Mouse (Mus musculus) cerebellum, postnatal 4 days (tissue): ENCODE measurements around the gene Ubr1.
"Not testable (repeated sequence)": the region's sequence is repeated elsewhere in the genome, so short reads cannot be mapped to it uniquely, and the experiment has no call there.

Experiments
- DNase-seq, 2 experiments: peaks; one replicate each; pipeline ENCODE4 v3.0.0; 2022; ENCODE audit warnings: low spot score in 2 of 2, mixed read lengths in 1 of 2

Ubr1 gene

DNA sequence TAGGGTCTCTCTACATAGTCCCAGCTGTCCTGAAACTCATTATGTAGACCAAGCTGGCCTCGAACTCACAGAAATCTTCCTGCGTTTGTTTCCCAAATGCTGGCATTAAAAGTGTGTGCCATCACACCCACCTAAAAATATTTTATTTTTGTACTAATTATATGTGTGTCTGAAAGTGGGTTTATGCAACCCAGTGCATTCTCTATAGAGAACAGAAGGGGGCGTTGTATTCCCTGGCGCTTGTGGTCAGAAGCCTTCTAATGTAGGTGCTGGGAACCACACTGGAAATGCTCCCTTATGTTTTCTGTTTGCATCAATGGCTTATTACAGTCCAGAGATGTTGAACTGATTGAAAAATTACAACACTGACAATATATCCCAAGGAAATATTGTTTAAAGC, 5.8 kb upstream of the Ubr1 start:
- DNase-seq: no peak

DNA sequence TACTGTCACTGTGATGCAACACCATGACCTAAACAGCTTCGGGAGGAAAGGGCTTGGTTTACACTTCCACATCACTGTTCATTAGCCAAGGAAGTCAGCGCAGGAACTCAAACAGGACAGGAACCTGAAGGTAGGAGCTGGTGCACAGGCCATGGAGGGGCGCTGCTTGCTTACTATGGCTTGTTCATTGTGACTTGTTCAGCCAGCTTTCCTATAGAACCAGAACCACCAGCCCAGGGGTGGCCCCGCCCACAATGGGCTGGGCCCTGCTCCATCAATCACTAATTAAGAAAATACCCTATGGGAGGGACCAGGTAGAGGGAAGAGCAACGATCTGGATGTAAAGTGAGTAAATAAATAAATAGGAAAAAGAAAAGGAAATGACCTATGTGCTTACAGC, 2.4 kb upstream of the Ubr1 start:
- DNase-seq: no peak

DNA sequence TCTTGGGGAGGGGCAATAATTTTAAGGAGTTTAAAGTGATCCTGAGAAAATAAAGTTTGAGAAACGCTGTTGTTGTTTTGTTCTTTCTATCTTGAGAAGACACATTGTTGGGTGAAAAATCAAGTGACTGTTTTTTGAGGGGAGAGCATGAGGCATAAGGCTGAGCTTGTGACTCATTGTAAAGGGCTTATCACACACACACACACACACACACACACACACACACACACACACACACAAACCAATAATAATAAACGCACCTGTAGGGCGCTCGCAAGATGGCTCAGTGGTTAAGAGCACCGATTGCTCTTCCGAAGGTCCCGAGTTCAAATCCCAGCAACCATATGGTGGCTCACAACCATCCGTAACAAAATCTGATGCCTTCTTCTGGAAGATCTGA, 1.7 kb upstream of the Ubr1 start:
- DNase-seq: not testable (repeated sequence)

DNA sequence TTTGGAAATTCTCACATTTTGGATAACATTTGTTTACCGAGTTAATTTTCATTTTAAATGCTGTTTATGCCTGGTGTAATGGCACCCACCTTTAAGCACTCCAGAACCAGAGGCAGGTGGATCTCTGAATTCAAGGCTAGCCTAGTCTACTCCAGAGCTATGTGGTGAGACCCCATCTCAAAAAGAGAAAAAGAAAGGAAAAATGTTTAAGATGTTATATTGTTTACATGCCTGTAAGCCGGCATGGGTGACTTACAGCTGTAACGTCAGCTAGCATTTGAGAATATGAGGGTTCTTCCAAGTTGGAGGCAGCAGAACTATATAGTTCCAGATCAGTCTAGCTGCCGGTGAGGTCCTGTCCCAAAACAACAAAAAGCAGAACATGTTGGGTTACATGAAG, 1.3 kb upstream of the Ubr1 start:
- DNase-seq: no peak

DNA sequence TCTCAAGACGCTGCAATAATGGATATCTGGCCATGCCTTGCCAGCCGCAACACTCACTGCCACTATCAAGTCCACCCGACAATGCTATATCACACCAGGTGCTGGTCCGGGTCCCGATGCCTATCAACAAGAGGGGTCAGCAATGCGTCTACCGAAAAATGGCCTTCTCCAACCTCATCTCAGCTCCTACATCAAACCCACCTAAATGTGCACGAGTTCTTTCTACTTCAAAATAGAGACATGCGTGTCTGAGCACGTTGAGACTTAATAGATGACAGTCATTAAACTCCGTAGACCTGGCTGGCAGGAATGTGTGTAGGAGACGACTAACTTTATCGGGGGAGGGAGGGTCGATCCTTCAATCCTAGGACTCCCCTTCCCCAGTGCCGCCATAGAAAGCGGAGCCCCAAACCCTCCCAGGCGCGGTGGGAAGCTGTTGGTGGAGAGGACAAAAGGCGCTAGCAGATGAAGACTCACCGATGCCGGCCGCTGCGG, 423 bp downstream of the Ubr1 start:
- no peak for DNase-seq

DNA sequence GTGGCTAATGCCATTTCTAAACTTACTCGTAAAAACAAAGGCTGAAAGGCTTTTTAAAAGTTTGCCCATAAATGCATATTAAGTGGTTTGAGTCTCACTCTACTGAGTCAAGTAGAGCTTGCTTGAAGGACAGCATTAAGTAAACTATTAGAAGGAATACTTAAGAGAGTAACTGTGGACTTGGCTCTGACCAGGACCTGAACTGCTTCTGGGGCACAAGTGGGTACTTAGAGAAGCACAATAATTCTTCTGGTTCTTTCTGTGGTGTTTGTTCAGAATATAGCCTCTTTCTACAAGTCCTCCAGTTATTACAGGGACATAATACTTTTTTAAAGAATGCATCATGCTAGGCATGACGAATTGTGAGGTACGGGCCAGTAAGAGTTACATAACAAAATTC, 5.0 kb downstream of the Ubr1 start:
- DNase-seq: no peak

DNA sequence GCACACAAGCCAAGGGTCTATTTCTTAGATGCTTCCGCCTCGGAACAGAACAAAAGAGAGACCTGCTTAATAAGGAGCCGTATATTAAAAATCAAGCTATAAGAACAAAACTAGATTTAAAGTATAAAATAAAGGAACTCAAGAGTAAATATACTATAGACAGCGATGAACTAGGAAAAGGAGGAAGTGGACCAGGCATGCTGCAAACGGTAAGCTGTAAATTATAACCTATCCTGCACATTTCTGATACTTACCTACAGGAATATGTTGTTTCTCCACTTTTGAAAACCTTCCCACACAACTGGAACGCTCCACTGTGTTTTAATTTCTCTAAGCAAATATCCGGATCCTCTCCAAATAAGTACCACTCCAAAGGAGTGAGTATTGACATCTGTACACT, 7.4 kb downstream of the Ubr1 start:
- DNase-seq: no peak

DNA sequence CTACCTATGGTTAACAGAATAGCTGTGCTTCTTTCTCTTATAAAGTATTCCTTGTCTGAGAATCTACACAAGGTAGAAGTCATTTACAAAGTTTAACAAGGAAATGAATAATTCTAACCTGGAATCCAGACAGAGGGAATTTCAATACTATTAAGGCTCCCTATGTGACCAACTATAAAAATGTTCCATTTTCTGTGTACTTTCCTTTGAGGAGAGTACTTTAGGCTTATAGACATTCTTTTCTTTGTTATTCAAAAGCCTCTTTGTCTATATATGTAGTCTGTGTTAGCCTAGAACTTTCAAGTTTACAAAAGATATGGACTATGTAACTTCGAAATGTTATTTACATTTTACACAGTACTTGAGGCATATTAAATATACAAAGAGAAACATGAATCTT, 10.3 kb downstream of the Ubr1 start:
- no peak for DNase-seq

DNA sequence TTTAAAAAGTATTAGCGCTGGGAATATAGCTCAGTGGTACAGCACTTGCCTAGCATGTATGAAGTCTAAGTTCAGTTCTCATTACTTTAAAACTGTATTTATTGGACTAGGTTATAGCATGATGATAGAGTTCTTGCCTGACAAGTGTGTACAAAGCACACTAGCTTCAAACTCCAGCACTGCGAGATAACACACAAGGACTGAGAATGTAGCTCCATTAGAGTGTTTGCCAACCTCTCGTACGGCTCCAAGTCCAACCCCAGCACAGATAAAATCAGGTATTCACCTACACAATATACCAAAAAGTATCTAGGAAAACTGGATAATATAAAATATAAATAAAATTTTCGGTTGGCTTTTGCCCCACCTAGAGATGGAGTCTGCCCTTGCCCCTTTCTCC, 10.7 kb downstream of the Ubr1 start:
- DNase-seq: no peak

DNA sequence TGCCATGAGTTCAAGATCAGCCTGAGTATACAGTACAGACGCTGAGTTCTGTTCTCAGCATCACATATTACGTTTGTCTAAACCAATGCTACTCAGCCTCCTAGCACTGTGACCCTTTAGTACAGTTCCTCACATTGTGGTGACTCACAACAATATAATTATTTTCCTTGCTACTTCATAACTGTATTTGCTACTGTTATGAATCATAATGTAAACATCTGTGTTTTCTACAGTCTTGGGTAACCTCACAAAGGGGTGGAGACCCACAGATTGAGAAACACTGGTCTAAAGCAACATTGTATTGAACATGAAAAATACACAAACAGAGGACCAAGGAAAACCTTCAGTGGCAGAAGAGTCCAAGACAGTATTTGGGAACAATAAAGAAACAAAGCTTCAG, 11.2 kb downstream of the Ubr1 start:
- no peak for DNase-seq

DNA sequence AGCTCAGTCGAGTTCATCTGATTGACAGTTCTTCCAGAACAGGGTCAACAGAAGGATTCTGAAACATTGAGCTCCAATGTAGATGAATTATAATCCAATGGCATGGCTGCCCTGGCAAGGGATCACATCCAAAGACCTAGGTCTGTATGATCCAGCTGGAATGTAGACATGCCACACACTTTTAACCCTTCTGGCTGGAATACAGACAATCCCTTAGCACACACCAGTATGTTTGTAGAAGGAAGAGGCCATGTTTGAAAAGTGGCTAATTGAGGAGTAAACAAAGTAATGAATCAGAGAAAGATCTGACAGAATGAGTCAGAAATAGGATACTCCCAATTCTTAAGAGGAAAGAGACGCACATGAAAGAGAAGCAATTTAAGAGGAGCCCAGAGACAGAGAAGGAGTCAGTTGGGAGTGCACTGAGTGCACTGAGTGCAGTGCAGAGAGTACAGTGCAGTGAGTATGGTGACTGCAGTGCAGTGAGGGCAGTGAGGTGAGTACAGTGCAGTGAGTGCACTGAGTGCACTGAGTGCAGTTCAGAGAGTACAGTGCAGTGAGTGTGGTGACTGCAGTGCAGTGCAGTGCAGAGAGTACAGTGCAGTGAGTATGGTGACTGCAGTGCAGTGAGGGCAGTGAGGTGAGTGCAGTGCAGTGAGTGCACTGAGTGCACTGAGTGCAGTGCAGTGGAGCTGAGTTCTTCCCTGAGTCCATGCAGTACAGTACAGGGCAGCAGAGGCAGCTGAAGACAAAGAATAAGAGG, 18.2 kb downstream of the Ubr1 start:
- no peak for DNase-seq

DNA sequence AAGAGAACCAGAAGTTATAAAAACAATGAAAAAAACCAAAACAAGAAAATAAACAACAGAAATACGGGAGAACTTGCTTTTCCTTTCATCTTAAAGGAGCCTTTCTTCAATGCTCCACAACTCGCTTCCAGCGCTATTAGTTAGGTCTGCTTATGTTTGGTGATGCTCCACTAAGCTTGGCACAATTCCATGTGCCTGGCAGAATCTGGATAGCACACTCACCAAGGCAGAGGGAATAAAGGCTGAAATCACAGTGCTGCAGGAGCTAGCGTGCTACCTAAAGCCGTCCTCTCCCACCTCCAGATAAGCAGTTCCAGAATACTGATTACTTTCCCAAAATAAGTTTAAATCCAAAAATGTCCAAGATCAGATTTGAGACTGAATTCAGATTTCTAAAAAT, 19.3 kb downstream of the Ubr1 start:
- no peak for DNase-seq

DNA sequence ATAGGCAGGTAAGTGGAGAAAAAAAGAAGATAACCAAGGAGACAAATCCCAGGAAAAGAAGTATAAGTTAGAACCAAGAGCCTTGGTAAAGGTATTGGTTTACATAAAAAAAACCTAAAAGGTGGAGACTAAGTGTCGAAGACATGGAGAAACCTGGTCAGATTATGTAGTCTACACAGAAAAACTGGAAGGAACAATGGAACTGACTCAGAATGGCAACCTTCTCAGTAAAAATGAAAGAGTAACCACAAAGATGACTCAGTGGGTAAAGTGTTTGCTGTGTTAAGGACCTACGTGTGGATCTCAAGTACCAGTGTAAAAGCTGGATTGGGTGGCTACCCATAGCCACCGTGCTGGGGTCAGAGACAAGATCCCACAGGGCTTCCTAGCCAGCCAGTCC, 37.5 kb downstream of the Ubr1 start:
- no peak for DNase-seq

DNA sequence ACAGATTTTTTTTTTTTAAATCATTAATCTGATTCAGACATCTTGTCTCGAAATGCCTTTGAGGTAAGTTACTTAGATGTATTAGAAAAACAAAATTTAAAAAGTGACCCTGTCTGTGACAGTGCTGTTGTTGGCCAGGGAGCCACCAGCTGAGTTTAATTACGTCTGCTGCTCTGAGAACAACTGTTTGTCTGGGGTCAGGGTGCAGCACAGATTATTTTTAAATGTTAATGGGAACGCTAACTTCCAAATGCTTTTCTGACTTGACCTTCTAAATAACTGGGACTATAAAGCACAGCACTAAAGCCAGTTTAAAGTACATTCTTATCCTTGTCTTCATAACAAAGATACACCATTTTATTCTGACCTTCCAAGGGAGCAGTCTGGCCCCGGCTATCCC, 61.0 kb downstream of the Ubr1 start:
- no peak for DNase-seq

DNA sequence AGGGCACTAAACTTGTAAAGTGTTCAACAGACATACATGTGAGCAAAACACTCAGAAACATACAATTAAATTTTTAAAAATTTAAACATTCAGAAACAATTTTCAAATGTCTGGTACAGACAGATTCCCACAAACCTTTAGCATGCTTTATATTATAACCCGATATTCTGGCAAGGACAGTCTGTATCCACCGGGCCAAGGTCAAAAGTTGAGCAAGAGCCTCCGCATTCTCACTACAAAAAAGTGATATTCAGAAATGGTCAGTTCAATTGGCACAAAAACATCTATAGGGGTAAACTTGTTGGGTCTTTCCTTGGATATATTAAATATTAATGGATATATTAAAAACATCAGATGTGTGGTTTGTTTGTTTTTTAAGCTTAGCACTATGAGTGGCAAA, 74.2 kb downstream of the Ubr1 start:
- DNase-seq: no peak

DNA sequence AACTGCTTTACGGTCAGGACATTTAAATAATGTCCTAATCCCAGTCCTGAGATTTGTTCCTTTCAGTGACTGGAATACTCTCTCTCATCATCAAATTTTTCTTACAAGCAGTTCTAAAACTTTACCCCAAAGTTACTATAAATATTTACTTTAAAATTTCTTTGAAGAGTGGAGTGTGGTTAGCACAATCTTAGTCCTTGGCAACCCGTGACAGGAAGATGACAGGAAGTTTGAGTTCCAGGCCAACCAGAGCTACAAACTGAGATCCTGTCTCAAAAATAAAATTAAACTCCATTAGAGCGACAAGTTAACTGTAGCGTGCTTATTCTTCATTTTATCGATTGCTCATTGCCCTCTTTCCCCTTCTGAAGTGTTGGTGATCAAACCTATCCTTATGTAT, 82.9 kb downstream of the Ubr1 start:
- no peak for DNase-seq

DNA sequence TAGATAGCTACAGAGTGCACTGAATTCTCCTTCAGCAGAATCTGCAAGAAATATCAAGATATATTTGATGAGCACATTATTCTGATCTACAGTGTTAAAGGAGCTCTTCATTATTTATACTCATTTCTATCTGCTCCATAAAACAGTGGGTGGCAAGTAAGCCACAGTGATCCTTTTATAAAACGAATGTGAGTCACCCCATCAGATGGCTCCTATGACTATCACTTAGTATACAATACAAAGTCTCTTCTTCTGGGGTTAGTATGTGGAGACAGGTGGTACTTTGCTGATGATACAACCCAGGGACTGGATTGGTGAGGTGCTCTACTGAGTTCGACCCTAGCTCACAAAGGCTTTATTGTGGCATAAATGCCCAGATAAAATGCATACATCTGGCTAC, 97.3 kb downstream of the Ubr1 start:
- no peak for DNase-seq

DNA sequence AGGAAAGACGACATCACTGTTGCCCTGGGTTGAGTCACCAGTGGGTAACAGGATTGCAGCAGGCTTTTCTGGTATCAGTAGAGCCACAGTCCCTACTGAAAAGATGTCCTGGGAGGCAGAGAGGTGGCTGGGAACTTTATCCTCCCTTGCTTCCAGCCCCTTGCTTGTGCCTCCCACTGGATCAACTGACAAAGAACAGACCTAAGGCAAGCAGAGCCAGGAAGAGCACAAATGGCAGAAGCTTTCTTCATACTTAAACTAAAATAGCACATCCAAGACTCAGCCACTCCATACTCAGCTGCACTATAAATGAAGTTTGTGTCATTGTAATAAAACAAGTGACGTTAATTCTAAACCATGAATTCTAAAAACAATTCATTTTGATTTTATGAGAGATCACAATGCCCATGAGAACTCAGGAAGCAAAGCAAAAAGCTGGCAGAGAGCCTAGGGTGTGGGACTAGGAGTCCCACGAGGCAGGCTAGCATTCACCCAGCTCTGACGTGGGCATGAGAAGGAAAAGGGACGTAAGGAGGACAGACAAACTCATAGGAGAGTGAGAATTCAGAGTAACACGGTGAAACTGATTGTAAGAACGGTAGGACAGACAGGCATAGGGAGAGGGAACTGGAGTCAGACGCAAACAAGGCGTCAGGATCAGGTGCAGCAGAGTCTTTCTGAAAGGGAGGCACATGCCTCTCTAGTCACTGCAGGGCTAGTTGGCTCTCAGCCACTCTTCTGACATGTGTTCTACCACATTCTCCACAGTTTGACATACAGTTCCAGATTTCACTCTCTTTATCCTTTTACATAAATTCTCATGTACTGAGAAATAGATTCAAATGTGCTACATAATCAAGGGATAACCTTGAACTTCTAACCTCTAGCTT, 98.8 kb downstream of the Ubr1 start:
- no peak for DNase-seq

DNA sequence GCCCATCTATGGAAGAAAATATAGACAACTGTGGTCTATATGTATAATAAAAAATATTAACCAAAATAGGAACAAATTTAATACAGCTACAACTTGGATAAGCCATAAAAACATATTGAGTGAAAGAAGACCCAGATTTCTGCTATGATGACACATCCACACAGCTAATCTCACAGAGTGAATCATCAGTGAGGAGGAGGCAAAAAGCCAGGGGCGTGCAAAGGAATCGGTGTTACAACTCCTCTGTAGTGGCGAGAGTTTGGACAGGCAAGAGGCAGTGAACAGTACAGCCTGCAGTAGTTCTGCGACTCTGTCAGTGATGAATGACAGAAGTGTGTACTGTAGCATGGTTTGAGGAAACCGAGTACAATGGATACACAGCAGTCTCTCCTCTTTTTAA, 103.2 kb downstream of the Ubr1 start:
- DNase-seq: no peak

DNA sequence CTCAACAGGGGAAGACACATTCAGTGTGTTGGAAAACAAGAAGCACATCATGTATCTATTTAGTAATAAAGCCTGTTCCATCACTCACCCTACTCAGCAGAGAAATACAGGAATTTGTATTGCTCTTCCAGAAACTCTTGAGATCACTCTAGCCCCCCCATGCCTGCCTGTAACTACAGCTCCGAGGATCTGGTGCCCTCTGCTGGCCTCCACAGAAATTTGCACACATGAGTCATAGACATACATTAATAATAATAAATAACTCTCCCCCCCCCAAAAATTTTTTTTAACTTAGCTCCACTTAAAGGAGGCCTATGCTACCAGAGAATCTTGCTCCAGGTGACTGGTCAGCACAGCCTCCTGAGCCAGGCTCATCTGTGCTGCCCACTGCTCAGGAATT, 104.0 kb downstream of the Ubr1 start:
- DNase-seq: peak in 1 of 2 experiments; percentile 8

DNA sequence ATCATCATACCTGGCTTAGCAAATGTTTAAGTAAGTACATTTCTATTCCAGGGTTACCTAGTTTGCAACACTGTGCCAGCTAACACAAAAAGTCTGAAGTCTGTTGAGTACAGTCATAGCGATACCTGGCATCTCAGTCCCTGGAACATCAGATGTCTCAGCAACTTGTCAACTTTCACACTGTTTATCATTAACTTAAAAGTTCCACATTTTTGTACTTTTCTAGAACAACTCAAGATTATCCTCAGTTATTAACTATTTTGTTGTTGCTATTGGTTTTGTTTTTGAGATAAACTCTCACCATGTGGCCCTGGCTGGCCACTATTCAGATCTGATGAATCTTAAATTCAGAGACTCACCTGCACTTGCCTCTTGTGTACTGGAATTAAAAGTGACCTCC, 107.1 kb downstream of the Ubr1 start:
- DNase-seq: no peak

DNA sequence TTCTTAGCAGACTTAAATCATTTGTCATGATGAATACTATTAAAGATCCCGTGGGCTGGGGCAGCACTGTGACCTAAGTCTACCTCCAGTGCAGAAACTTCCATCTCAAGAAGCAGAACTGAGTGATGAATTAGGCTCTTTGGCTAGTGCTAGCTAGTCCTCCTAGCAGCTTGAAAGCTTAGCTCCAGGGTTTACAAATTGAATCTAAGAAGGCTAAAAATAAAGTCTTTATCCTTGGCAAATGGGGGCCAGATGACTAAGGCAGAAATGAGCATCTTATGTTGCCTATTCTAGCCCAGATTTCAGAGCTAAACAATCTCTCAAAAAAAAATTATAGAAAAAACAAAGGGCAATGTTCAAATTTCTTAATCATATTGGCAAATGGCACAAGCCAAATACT, 109.8 kb downstream of the Ubr1 start:
- DNase-seq: no peak

DNA sequence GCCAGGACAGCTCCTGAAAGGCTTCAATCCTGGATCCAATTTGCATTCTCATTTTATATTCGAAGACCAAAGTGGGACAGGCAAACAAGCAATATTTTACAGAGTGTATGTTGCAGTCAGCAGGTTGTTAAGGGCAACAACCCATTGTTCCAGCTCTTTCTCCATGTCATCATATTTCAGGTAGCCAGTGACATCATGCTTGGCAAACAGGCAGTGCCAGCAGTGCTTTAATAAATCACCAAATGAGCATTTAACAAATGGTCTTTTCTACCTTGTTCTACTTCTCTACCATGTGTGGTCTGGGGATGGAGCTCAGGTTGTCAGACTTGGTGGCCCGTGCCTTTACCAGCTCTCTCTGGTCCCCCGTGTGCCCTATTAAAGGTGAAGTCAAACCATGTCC, 112.4 kb downstream of the Ubr1 start:
- DNase-seq: no peak
